Mouse (Mus musculus) forebrain, embryonic 12.5 days (tissue): ENCODE results near the gene St7. TPM values are rescaled to one million over a fixed set of nuclear protein-coding genes. Genes with fewer than 3 reads are reported as not detected.
A peak's percentile ranks its signal among the peaks of the same experiment; 100 is the strongest.

Source experiments
- ATAC-seq: fragments of 200-750 bp; cut with Nextera tagmentation; 2 replicates; pipeline ENCODE4 v1.8.0; 2017; ENCODE audit warnings: moderate TSS enrichment; ENCODE audit not compliant: low FRiP score
- H3K27ac ChIP-seq: fragments of 300-500 bp; sonication (generic); 2 replicates; pipeline ENCODE4 v1.5.1; 2016; ENCODE audit warnings: mild to moderate bottlenecking
- H3K27me3 ChIP-seq: fragments of 300-500 bp; sonication (generic); 2 replicates; pipeline ENCODE4 v1.6.1; 2016; ENCODE audit warnings: mild to moderate bottlenecking
- H3K36me3 ChIP-seq: fragments of 300-500 bp; sonication (generic); replicated peaks from 2 replicates; pipeline ENCODE4 v1.6.1; 2016; ENCODE audit warnings: mild to moderate bottlenecking
- H3K4me1 ChIP-seq: fragments of 300-500 bp; sonication (generic); 2 replicates; pipeline ENCODE4 v1.6.1; 2016
- H3K4me2 ChIP-seq: fragments of 300-500 bp; sonication (generic); 2 replicates; pipeline ENCODE4 v1.6.1; 2016; ENCODE audit warnings: mild to moderate bottlenecking, moderate library complexity
- H3K4me3 ChIP-seq: fragments of 300-500 bp; sonication (generic); replicated peaks from 2 replicates; pipeline ENCODE4 v1.5.1; 2016; ENCODE audit warnings: mild to moderate bottlenecking
- H3K9ac ChIP-seq: fragments of 300-500 bp; sonication (generic); 2 replicates; pipeline ENCODE4 v1.6.1; 2016; ENCODE audit warnings: mild to moderate bottlenecking
- H3K9me3 ChIP-seq: fragments of 300-500 bp; sonication (generic); 2 replicates; pipeline ENCODE4 v1.6.1; 2016
- WGBS: fragments of 180-500 bp; shearing (Covaris S2); methylation state at CpG from one replicate; pipeline ENCODE4 v1.1.7; 2016; 5-methylcytosine and 5-hydroxymethylcytosine counted together
- polyA plus RNA-seq: library from polyadenylated mRNA; unstranded; fragments of >200 nt; fragmentation: Nextera tagmentation; extraction: Ambion mirVana; gene quantifications from 2 replicates; pipeline ENCODE4 v1.2.1, GENCODE M21; 2016

St7 gene
- polyA plus RNA-seq, 1 experiment from 2014 or later = 48.6 TPM

- H3K36me3 ChIP-seq = no peaks in the 10 kb centered on the region
These were observed 111.7 kb downstream of the St7 start for GRCm38 (mm10) chr6:17804468-17804867.

GRCm38 (mm10) chr6:17806569-17806968, 113.8 kb downstream of the St7 start:
- Histone ChIP-seq H3K9ac (no peak overlapping the region), H3K27me3 (no peaks in the 10 kb centered on the region), H3K36me3 (no peaks in the 10 kb centered on the region), H3K4me1 (peaks cover 10% of the 10 kb centered on the region), H3K27ac (peak overlapping the region; percentile 57; the same call in 1 of the 2 replicates), H3K4me3 (no peak overlapping the region), H3K9me3 (peaks cover 4% of the 10 kb centered on the region; the same call in 1 of the 2 replicates), H3K4me2 (no peak overlapping the region)
- 12% methylated on average over 4 of the region's 4 CpGs for WGBS
- ATAC-seq = peak; percentile 77

More at GRCm38 (mm10) chr6:17804468-17804867, 111.7 kb downstream of the St7 start:
- ATAC-seq = no peak
- Histone ChIP-seq H3K27me3 (no peaks in the 10 kb centered on the region), H3K4me1 (peaks cover 10% of the 10 kb centered on the region), H3K27ac (no peak overlapping the region), H3K4me2 (no peak overlapping the region), H3K9ac (no peak overlapping the region), H3K4me3 (no peak overlapping the region), H3K9me3 (peaks cover 4% of the 10 kb centered on the region; the same call in 1 of the 2 replicates)
- 73% methylated on average over 3 of the region's 3 CpGs for WGBS

GRCm38 (mm10) chr6:17811063-17811462, 118.3 kb downstream of the St7 start:
- no peak for ATAC-seq
- Histone ChIP-seq H3K4me2 (no peak overlapping the region), H3K4me1 (peaks cover 15% of the 10 kb centered on the region), H3K4me3 (no peak overlapping the region), H3K9ac (no peak overlapping the region), H3K36me3 (no peaks in the 10 kb centered on the region), H3K27ac (no peak overlapping the region), H3K9me3 (no peaks in the 10 kb centered on the region), H3K27me3 (no peaks in the 10 kb centered on the region)
- WGBS = 89% methylated on average over 2 of the region's 2 CpGs

- H3K4me1 ChIP-seq = peaks cover 13% of the 10 kb centered on the region
- H3K4me2 ChIP-seq = no peak overlapping the region
- H3K4me3 ChIP-seq = no peak overlapping the region
- no peak for ATAC-seq
- no peaks in the 10 kb centered on the region for H3K9me3 ChIP-seq
- no peak overlapping the region for H3K9ac ChIP-seq
- no peaks in the 10 kb centered on the region for H3K36me3 ChIP-seq
- no peak overlapping the region for H3K27ac ChIP-seq
- H3K27me3 ChIP-seq = no peaks in the 10 kb centered on the region
These were observed 118.8 kb downstream of the St7 start for GRCm38 (mm10) chr6:17811531-17811930.

GRCm38 (mm10) chr6:17814074-17814649, 121.4 kb downstream of the St7 start:
- no peak overlapping the region for H3K9ac ChIP-seq
- no peaks in the 10 kb centered on the region for H3K9me3 ChIP-seq
- H3K4me3 ChIP-seq = no peak overlapping the region
- WGBS = 52% methylated on average over 2 of the region's 2 CpGs
- peaks cover 14% of the 10 kb centered on the region for H3K4me1 ChIP-seq
- no peaks in the 10 kb centered on the region for H3K36me3 ChIP-seq
- H3K27ac ChIP-seq = no peak overlapping the region
- H3K27me3 ChIP-seq = no peaks in the 10 kb centered on the region
- H3K4me2 ChIP-seq = no peak overlapping the region
- no peak for ATAC-seq

- Histone ChIP-seq H3K4me2 (no peak overlapping the region), H3K4me1 (peaks cover 14% of the 10 kb centered on the region), H3K27ac (peak overlapping the region; percentile 47; the same call in 1 of the 2 replicates), H3K9ac (no peak overlapping the region), H3K4me3 (no peak overlapping the region), H3K9me3 (no peaks in the 10 kb centered on the region), H3K36me3 (0 out of 2 replicates have a peak, but pooled peaks cover 12% of the 10 kb centered on the region), H3K27me3 (no peaks in the 10 kb centered on the region)
- ATAC-seq = 0 out of 2 replicates have a peak, but pooled peaks have one; percentile 53
- WGBS = 24% methylated on average over 3 of the region's 3 CpGs
These were observed 124.2 kb downstream of the St7 start for GRCm38 (mm10) chr6:17816865-17817435.

GRCm38 (mm10) chr6:17823614-17824013, 130.9 kb downstream of the St7 start:
- no peak for ATAC-seq
- WGBS = 86% methylated on average over 2 of the region's 2 CpGs
- no peaks in the 10 kb centered on the region for H3K27me3 ChIP-seq
- H3K27ac ChIP-seq = no peak overlapping the region
- H3K4me3 ChIP-seq = no peak overlapping the region
- H3K4me1 ChIP-seq = no peaks in the 10 kb centered on the region
- H3K9ac ChIP-seq = no peak overlapping the region
- H3K4me2 ChIP-seq = no peak overlapping the region
- 0 out of 2 replicates have a peak, but pooled peaks cover 23% of the 10 kb centered on the region for H3K36me3 ChIP-seq
- H3K9me3 ChIP-seq = no peaks in the 10 kb centered on the region

- no peak overlapping the region for H3K9ac ChIP-seq
- H3K27me3 ChIP-seq = no peaks in the 10 kb centered on the region
- 100% methylated on average over 1 of the region's 1 CpGs for WGBS
- no peaks in the 10 kb centered on the region for H3K4me1 ChIP-seq
- H3K4me2 ChIP-seq = no peak overlapping the region
- peaks cover 23% of the 10 kb centered on the region; the same call in 1 of the 2 replicates for H3K36me3 ChIP-seq
- H3K27ac ChIP-seq = no peak overlapping the region
- no peak overlapping the region for H3K4me3 ChIP-seq
- no peaks in the 10 kb centered on the region for H3K9me3 ChIP-seq
- no peak for ATAC-seq
These were observed 132.0 kb downstream of the St7 start for GRCm38 (mm10) chr6:17824735-17825134.

- peaks cover 18% of the 10 kb centered on the region for H3K36me3 ChIP-seq
- H3K9ac ChIP-seq = no peak overlapping the region
- H3K9me3 ChIP-seq = 0 out of 2 replicates have a peak, but pooled peaks cover 4% of the 10 kb centered on the region
- H3K27me3 ChIP-seq = no peaks in the 10 kb centered on the region
- H3K4me1 ChIP-seq = no peaks in the 10 kb centered on the region
- no peak for ATAC-seq
- H3K27ac ChIP-seq = no peak overlapping the region
- no peak overlapping the region for H3K4me2 ChIP-seq
- H3K4me3 ChIP-seq = no peak overlapping the region
- 94% methylated on average over 4 of the region's 4 CpGs for WGBS
These were observed 135.6 kb downstream of the St7 start for GRCm38 (mm10) chr6:17828382-17828781.

GRCm38 (mm10) chr6:17829981-17830380, 137.2 kb downstream of the St7 start:
- Histone ChIP-seq H3K9me3 (0 out of 2 replicates have a peak, but pooled peaks cover 4% of the 10 kb centered on the region), H3K4me3 (no peak overlapping the region), H3K36me3 (peaks cover 16% of the 10 kb centered on the region), H3K4me1 (no peaks in the 10 kb centered on the region), H3K4me2 (no peak overlapping the region), H3K27me3 (no peaks in the 10 kb centered on the region), H3K9ac (no peak overlapping the region), H3K27ac (no peak overlapping the region)
- 90% methylated on average over 1 of the region's 1 CpGs for WGBS
- no peak for ATAC-seq

- no peak overlapping the region for H3K9ac ChIP-seq
- no peak overlapping the region for H3K4me2 ChIP-seq
- no peak overlapping the region for H3K27ac ChIP-seq
- H3K4me1 ChIP-seq = no peaks in the 10 kb centered on the region
- H3K36me3 ChIP-seq = peaks cover 14% of the 10 kb centered on the region
- H3K9me3 ChIP-seq = 0 out of 2 replicates have a peak, but pooled peaks cover 4% of the 10 kb centered on the region
- H3K27me3 ChIP-seq = no peaks in the 10 kb centered on the region
- ATAC-seq = no peak
- 42% methylated on average over 7 of the region's 7 CpGs for WGBS
- H3K4me3 ChIP-seq = no peak overlapping the region
These were observed 141.8 kb downstream of the St7 start for GRCm38 (mm10) chr6:17834493-17834892.

- Histone ChIP-seq H3K27ac (no peak overlapping the region), H3K9me3 (no peaks in the 10 kb centered on the region), H3K4me1 (no peaks in the 10 kb centered on the region), H3K4me3 (no peak overlapping the region), H3K36me3 (peaks cover 14% of the 10 kb centered on the region), H3K9ac (no peak overlapping the region), H3K4me2 (no peak overlapping the region), H3K27me3 (no peaks in the 10 kb centered on the region)
- WGBS = 89% methylated on average over 6 of the region's 6 CpGs
- ATAC-seq = no peak
These were observed 143.0 kb downstream of the St7 start for GRCm38 (mm10) chr6:17835693-17836092.

GRCm38 (mm10) chr6:17837676-17838075, 144.9 kb downstream of the St7 start:
- no peak for ATAC-seq
- Histone ChIP-seq H3K4me2 (no peak overlapping the region), H3K9ac (no peak overlapping the region), H3K4me3 (no peak overlapping the region), H3K4me1 (no peaks in the 10 kb centered on the region), H3K36me3 (peaks cover 16% of the 10 kb centered on the region), H3K27ac (no peak overlapping the region), H3K9me3 (no peaks in the 10 kb centered on the region), H3K27me3 (no peaks in the 10 kb centered on the region)
- WGBS = 88% methylated on average over 1 of the region's 1 CpGs
